Mouse (Mus musculus): Measurements from ENCODE around the gene Apobec2.
"Not testable (repeated sequence)": the region's sequence is repeated elsewhere in the genome, so short reads cannot be mapped to it uniquely, and the experiment has no call there.

Apobec2 gene

DNA sequence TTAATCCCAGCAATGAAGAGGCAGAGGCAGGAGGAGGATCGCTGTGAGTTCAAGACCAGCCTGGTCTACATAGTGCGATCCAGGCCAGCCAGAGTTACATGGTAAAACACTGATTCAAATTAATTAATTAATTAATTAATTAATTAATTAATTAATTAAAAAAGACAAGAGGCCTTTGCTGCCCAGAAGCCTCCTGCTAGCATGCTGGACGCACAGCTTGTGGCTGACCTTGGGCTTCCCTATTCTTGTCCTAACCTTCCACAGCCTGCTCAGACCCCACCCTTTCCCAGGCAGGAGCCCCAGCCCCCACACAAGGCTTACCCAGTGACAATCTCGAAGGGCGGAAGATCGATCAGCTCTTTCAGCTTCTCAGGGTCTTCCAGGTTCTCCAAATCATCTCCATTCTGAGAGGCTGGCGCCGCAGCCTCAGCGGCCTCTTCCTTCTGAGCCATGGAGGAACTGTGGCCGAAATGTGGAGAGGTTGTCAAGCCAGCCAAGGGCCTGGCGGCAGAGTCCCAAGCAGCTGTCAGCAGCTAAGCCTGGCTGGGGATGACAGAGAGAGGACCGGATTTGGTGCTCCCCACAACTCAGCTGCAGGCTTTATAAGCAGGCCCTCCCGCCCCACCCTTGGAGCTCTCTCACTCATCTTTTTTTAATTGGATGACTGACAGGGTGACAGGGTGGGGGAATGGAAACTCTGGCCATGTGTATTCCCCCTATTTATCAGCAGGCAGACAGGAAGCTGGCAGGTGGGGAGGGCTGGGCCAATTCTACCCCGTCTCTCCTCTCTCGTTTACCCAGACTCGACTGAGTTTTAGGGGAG is at the start of gene Apobec2:
TSS of gene Apobec2 (minus strand) at position 773 of the 823 bp plus-strand sequence.
- DNase-seq (ENCODE audit: low read depth, low spot score), result peak; percentile 91

GRCm38 (mm10) chr17:48479952-48480351 is 47.2 kb upstream of the Apobec2 start:
- DNase-seq (ENCODE audit: low read depth, low spot score), result no peak

DNA sequence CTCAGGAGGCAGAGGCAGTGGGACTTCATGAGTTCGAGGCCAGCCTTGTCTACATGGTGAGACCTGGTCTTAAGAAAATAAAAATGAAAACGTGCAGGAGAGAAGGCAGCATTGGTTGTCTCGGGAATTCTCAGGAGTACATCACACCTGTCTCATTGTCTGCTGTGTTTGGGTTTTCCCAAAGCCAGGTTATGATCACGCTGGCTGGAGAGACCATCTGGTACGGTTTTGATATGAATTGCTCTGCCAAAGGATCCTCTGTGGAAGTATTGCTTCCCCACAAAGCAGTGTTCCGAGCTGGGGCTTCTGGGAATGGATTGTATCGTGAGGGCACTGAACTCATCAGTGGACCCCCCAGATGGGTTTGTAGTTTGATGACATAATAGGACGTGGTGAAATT is 42.7 kb upstream of the Apobec2 start:
- no peak for DNase-seq (ENCODE audit: low read depth, low spot score)

DNA sequence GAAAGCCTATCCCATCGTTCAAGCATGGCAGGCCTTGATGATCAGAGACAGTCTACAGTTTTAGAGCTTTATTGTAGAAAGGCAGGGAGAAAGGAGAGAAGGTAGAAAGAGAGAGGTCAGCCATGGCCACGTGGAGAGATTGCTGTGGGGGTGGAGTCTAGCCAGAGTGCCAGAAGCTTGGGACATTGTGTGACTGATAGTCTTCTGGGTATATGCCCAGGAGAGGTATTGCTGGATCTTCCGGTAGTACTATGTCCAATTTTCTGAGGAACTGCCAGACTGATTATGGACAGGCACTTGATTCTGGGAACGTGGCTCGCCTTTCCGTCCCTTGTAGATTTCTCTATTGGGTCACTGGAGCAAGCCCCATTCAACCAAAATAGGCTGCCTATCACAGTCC is 41.6 kb upstream of the Apobec2 start:
- not testable (repeated sequence) for DNase-seq (ENCODE audit: low read depth, low spot score)

DNA sequence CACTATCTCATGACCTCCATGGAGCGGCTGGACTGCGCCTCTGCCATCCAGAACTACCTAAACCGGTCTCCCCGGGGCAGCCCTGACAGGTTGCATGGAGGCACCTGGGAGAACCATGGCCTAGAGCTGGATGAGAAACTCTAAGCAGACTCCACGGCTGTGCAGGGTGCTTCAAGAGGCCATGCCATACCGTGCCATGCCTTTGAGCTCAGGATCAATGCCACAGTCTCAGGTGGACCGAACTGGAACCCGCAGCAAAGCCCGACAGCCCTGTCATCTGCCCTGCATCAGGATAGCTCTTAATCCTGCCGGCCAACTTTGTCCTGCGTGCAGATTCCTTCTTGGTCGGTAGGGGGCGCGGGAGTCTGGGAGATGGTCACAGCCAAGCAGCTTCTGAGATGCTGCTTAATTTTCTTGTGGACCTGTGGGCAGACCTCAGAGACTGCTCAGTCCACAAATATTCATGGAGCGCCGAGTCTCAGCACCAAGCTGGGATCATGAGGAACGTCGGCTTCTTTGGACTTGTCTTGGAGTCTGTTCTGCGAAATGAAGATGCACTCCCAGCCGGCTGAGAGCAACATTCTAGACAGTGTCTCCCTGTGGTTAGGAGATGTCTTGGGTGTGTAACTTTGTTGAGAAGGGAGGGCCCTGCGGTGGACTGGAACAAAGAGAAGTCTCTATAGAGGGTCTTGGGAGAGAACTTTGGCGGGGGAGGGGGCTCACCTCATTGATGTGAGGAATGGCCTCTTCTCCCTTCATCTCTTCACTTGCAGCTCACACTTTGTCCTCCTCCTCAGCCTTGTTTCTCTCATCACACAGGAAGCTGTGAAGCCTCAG is 34.9 kb upstream of the Apobec2 start:
- peak; percentile 38 for DNase-seq (ENCODE audit: low read depth, low spot score)

DNA sequence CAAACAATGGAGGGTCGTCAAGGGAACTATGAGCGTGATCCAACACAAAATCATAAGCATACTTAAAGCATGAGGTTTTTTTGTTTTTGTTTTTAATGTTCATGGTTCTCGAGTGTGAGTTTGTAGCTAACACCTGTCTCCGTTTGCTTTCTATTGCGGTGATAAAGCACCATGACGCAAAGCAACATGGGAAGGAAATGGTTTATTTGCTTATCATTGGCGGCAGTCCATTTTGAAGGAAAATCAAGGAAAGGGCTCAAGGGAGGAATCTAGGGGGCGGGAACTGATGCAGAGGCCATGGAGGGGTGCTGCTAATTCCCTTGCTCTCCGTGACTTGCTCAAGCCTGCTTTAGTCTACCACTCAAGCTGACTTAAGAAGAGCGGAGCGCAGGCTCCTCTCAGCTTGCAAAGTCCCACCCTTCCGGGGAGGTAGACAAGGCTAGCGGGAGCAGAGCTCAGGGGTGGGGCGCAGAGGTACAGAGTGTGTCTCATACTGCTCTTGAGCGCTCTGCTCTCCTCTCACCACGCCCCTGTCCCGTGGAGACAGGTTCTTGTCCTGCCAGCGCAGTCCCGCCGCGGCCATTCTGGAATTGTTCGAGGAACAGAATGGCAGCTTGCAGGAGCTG is 34.2 kb upstream of the Apobec2 start:
- no peak for DNase-seq (ENCODE audit: low read depth, low spot score)

- DNase-seq (ENCODE audit: low read depth, low spot score), result no peak
Observed at GRCm38 (mm10) chr17:48463391-48463790, 30.7 kb upstream of the Apobec2 start.

GRCm38 (mm10) chr17:48462096-48462495 is 29.4 kb upstream of the Apobec2 start:
- no peak for DNase-seq (ENCODE audit: low read depth, low spot score)

DNA sequence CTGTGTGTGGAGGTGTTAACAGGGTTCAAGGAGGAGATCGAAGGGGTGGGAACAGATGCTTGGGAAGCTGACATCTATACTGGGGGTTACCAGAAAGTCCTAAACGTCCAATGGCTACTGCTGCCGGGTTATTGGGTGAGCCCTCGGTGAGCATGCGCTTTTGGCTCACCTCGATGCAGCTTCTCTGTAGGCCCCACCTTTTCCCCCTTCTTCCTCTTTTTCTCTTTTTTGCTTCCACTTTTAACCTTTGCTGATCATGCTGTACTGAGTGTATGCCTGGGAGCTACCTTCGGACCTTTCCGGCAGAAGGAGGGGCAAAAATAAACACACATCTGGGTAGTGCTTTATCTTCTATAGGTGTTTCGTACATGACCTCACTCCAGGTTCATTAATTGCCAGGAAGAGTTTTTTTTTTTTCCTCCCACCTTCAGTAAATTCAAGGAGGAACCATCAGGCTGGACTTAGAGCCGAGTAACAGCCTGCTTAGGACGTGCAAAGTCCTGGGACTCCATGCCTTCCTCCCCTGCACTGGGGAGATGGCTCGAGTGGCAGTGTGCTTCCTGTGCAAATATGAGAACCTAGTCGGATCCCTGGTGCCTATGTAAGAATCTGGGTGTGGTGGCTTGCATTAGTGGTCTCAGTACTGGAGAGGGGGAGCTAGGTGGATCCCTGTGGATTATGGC is 25.4 kb upstream of the Apobec2 start:
- no peak for DNase-seq (ENCODE audit: low read depth, low spot score)

DNA sequence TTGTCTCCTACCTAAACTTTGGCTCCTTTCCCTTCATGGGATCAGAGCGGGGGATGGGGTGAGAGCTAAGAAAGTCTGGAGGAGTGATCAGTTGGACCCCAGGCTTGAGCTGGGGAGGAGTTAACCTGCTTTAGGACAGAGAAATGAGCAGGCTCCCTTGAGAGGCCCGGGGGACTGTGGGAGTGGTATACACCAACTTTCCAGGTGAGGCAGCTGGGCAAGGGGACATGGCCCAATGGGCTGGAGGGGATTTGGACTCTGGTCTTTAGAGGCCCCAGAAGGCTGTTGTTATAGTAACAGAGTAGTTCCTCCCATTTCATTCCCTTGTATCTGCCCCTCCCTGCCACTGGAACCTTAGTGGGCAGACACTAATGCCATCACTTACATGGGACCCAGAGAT is 23.2 kb upstream of the Apobec2 start:
- DNase-seq (ENCODE audit: low read depth, low spot score), result no peak

GRCm38 (mm10) chr17:48454688-48455087 is 22.0 kb upstream of the Apobec2 start, which contains the start of gene Unc5cl:
Gene Unc5cl, plus strand, starts transcription at chr17:48454901.
- no peak for DNase-seq (ENCODE audit: low read depth, low spot score)

GRCm38 (mm10) chr17:48454190-48454589 is 21.5 kb upstream of the Apobec2 start:
- DNase-seq (ENCODE audit: low read depth, low spot score), result no peak

DNA sequence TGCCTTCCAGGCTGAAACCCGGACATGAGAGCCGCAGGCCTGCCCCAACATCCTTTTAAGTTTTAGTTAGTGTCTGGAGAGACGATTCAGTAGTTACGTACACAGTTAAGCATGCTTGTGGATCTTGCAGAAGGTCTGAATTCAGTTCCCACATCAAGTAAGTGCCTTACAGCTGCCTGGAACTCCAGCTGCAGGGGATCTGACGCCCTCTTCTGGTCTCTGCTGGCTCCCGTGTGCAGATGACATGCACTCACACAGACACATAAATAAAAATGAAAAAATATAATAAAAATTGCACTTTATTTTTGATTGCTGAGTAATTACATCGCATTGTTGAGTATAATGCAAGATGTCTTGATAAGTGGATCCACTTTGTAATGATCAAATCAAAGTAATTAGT is 20.8 kb upstream of the Apobec2 start:
- DNase-seq (ENCODE audit: low read depth, low spot score), result no peak

DNA sequence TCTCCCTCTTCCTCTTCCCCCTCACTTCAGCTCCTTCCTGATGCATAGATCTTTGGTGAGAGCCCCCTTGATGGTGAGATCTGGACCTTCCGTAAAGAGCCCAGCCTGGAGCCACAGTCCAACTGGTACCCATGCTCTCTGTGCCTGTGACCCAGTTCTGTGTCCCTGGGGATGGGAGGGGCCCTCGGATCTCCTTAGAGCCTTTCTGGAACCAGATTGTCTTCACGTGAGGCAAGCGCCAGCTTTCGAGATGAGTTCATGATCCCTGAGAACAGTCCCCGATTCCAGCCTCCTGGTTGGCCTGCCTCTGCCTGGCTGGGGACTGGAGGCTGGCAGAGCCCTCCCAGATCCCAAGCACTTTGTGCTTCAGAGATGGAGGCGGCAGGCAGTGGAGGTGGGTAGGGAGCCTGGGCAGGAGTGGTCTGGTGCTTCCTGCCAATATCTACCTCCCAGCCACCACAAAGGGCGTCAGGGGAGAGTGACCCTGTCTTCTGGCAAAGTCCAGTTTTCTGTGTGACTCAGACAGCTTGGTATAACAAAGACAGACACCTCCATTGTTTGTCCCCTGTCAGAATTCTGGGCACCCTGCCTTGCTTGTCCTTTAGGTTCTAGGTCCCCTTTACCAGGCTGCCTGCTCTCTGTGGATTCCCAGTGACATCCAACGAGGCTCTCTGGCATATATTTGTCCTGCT is 19.2 kb upstream of the Apobec2 start:
- no peak for DNase-seq (ENCODE audit: low read depth, low spot score)

DNA sequence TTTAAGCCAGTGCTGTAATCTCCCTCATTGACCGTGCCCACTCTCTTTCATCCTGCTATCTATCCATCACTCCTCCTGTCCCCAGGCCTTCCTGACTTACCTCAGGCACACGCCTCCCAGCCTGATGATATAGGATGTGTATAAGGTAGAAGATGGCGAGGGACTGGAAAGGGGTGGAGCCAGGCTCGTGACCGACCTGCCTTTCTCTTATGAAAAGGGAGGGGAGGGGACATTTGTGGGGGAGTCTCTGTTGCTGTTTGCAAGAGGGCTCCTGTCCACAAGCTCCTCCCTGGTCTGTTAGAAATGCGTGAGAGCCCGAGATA is 18.6 kb upstream of the Apobec2 start, which contains the start of gene Tspo2:
TSS of gene Tspo2 (minus strand) at position 170 of the 323 bp plus-strand sequence.
- no peak for DNase-seq (ENCODE audit: low read depth, low spot score)

GRCm38 (mm10) chr17:48450666-48451352 is 18.1 kb upstream of the Apobec2 start:
- DNase-seq (ENCODE audit: low read depth, low spot score), result no peak

- DNase-seq (ENCODE audit: low read depth, low spot score), result no peak
Observed at GRCm38 (mm10) chr17:48447675-48448074, 14.9 kb upstream of the Apobec2 start.

DNA sequence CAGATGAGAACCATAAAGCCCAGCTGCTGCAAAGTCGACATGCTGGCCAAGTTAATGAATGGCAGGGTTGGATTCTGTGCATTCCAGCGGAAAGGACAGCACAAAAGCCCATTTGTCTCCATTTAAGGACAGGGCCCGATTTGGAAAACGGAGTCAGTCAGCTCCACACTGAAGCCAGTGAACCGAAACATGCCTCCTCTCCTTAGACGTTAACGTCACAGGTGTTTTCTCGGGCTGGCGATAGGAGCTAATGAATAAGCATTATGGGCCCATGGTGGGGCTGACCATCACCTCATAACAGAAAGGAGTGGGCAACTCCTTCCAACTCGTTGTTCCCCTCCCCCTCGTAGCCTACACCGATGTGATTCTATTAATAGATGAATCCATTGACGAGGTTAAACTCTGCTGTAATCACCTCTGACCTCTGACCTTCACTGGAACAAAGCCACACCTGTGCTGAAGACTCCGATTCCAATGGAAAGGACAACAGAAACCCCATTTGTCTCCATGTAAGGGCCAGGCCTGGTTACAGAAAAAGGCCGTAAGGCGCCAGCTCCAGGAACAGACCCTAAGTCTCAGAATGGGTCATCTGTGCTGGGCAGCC is 10.9 kb upstream of the Apobec2 start:
- DNase-seq (ENCODE audit: low read depth, low spot score), result no peak

DNA sequence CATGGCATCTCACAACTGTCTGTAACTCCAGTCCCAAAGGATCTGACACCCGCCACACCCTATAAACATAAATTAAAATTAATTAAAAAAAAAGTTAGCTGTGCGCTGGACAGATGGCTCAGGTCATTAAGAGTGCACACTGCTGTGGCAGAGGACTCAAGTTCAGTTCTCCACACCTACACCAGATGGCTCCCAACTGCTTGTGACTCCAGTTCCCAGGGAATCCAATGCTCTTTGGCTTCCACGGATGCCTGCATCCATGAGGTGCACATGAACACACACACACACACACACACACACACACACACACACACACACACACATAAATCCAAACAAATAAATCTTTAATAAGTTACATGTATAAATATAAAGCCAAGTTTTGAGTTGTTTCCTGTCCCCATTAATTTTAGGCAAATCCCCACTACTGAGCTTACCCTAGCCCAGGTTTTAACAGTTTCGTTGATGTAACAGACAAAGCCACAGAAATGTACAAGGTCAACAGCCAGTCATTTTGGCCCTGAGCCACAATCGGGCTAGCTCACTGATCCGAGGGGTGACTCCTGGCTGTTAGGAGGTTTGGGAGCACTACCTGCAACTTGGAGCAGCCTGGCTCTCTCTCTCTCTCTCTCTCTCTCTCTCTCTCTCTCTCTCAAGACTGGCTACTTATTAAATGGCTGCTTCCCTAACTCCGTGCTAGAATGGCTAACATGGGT is 10.2 kb upstream of the Apobec2 start:
- DNase-seq (ENCODE audit: low read depth, low spot score), result no peak

Measured in skeletal muscle tissue, adult 2 months (tissue).